Mouse (Mus musculus) cerebellum, postnatal 14 days (tissue): ENCODE measurements around the gene Pou3f3.

Experiments
- DNase-seq, 2 experiments: peaks; one replicate each; pipeline ENCODE4 v3.0.0; 2021; ENCODE audit warnings: mixed read lengths in 2 of 2

The Pou3f3 gene

DNA sequence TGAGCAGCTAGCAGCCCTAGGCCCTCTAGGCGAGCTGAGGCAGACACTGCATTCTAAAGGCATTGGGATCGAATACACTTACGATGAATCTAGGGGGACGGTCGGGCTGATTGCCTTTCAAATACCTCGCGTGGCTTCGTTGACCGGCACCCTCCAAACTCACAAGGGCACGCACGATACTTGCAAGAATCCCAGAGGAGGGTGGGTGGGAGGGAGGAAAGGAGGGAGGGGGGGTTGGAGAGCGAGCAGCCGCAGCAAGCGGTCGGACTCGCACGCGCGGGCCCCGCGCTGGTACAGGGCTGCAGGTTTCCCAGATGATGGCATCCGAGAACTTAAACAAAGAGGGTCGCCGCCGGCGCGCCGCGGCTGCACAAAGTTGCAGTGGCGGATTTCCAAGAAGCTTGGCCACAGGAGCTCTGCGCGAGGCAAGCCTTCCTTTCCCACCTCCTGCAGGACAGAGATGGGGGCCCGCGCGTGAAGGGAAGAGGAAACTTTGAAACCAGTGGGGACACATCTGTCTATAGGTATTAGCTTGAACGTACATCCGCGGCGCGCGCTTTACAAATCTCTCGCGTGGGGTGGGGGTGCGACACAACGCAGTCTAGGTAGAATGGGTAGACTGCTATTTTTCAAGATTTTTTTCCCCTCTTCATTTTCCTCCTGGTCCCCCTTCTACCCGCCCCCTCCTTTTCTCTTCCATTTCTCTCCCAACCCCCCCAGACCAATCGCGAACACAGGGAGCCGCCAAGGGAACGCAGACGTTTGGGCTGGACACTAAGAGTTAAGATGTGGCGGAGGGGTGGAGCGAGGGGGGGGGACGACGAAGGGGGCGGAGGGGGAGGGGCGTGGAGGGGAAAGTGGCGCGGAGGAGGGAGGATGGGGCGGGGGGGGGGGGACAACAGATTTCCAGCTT is 647 bp upstream of the Pou3f3 start:
- peak; percentile 64 to 65 for DNase-seq

DNA sequence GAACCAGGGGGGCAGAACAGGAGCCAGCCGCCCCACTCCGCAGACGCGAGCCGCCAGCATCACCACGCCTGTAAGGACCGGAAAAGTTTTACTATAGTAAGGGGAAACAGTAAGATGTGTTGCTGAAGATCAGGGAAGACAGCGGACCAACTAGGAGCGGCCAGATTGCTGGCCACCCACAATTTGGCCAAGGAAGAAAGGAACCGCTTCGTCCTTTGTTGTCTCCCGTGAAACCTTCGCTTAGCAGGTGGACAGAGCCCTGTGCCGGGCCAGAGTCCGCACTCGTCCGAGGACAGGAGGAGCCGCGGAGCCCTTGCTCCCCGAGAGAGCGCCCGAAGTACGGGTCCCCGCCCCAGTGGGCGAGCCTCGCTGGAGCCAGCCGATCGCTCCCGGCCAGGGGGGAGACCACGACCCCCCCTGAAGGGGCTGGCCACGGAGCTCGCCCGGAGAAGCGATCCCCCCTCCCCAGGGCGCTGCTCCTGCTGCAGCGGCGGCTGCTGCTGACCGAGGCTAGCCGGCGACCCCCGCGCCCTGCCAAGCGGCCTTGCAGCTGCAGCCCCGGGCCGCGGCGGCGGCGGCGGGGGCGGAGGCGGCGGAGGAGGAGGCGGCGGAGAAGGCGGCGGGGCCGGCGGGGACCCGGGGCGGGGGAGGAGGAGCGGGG is 933 bp downstream of the Pou3f3 start:
- peak; percentile 55 to 63 for DNase-seq

DNA sequence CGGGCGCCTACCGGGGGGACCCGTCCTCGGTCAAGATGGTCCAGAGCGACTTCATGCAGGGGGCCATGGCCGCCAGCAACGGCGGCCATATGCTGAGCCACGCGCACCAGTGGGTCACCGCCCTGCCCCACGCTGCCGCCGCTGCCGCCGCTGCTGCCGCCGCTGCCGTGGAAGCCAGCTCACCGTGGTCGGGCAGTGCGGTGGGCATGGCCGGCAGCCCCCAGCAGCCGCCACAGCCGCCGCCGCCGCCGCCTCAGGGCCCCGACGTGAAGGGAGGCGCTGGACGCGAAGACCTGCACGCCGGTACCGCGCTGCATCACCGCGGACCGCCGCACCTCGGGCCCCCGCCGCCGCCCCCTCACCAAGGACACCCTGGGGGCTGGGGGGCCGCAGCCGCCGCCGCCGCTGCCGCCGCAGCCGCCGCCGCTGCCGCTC is 1.8 kb downstream of the Pou3f3 start:
- DNase-seq: peak; percentile 46 to 59

DNA sequence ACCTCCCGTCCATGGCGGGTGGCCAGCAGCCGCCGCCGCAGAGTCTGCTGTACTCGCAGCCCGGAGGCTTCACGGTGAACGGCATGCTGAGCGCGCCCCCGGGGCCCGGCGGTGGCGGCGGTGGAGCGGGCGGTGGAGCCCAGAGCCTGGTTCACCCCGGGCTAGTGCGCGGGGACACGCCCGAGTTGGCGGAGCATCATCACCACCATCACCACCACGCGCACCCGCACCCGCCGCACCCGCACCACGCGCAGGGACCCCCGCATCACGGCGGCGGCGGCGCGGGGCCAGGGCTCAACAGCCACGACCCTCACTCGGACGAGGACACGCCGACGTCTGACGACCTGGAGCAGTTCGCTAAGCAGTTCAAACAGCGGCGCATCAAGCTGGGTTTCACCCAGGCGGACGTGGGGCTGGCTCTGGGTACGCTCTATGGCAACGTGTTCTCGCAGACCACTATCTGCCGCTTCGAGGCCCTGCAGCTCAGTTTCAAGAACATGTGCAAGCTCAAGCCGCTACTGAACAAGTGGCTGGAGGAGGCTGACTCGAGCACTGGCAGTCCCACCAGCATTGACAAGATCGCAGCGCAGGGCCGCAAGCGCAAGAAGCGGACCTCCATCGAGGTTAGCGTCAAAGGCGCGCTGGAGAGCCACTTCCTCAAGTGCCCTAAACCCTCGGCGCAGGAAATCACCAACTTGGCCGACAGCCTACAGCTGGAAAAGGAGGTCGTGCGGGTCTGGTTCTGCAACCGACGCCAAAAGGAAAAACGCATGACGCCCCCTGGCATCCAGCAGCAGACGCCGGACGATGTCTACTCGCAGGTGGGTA is 2.4 kb downstream of the Pou3f3 start:
- DNase-seq: peak; percentile 67 to 68

DNA sequence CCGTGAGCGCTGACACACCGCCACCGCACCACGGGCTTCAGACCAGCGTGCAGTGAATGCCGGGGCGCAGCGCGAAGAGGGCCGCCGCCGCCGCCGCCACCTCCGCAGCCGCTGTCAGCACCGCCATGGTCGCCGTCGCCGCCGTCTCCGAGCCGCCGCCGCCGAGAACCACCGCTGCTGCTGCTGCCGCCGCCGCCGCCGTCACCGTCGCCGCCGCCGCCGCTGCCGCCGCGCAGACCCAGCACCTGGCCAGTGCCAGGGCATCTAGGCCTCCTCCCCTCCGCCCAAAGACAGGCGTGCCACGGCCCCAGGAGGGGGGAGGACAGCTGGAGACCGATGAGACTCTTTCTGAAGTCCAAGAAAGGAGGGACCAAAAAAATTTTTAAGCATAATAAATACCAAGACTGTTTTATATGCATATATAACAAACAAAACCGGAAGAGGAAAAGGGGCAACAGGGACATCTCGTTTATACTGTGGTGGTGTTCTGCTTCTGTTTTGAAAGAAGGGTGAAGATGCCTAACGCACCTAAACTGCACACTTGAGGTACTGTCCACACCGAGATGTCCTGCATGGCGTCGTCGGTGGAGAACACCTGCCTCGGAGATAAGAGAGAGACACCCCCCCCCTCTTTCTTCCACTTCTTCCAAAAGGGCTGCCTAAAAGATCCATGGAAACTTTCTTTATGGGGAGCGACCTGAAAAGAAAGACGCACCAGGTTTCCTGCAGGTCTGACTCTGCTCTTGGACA is 3.2 kb downstream of the Pou3f3 start:
- no peak for DNase-seq

DNA sequence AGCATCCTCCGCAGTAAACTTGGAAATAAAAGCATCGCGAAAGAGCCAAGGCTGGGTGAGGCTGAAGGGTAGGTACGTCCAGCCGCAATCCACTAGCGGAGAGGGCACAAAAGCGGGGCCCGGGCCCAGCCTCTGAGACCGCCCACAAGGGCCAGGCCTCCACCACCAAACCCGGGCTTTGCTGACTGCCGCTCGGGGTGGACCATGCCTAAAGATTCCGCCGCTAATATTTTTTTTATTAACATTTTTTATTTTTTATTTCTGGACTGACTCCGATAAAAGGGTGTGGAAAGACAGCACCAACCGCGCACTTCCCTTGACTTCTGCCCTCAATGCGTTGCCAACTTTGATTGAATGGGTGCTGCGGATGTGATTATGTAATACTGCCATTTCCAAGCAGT is 3.9 kb downstream of the Pou3f3 start:
- peak; percentile 57 to 73 for DNase-seq

DNA sequence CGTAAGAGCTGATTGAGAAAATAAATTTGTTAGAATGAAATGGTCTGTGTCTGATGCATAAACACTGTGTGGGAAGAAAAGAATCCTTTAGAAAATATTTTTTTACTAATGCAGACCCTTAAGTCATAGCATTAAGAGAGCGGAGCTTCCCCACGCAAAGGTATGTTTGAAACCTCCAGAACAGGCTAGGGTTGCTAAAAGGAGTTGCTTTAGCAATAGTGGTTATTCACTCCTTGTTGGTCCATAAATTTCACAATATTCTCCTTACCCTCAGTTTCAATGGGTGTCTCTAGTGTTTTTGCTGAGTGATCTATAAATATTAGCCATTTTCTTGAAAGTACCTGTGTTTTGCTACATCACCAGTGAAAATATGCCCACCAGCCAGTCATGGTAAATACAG is 4.6 kb downstream of the Pou3f3 start:
- DNase-seq: no peak

DNA sequence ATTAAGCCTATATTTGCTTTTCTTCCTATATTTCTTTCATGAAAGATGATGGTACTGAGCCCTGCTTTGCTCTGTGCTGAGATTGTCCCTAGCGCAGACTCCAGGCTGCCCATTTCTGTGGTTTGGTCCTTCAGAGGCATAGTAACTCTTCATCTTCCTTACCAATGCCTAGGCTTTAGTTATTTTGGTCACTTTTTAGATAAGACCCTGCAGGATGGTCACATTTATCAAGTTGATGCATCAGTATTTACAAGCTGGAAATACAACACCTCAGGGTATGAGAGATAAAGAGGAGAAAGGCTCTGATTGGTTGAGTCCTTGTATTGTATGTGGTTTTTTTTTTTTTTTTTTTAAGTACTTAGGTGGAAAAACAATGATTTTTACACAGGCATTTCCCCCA is 5.2 kb downstream of the Pou3f3 start:
- DNase-seq: no peak

DNA sequence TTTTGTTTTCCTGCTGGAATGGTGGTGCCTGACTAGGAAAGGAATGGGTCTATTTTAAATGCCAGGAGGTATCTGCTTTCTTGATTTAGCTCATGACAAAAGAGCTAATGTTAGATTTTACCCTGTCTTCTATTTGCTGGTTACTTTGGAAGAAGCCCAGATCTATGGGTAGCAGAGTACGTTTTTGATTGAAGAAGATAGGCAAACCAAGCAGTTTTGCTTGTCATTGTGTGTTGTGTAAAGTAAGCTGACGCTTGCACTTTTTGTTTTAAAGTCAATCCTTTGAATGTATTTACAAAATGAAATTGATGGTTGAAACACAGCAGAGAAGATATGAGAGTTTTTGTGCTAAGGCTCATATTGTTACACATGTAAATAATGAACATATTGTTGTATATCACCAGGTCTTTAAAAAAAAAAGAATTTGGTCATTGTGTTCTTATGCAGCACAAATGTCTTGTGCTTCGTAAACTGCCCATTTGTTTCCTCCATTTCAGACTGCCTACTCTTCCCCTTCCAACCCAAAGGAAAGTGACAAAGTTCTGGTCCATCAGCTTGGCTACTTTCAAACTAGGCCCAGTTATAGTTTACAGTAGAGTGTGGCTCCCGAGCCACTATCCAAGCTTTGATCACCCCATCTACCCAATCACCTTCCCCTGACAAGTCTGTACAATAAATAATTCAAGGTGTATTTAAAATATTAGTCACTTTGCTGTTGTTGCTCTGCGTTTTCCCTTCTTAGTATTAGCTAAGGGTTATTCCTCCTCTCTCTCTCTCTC is 6.5 kb downstream of the Pou3f3 start:
- DNase-seq: no peak

DNA sequence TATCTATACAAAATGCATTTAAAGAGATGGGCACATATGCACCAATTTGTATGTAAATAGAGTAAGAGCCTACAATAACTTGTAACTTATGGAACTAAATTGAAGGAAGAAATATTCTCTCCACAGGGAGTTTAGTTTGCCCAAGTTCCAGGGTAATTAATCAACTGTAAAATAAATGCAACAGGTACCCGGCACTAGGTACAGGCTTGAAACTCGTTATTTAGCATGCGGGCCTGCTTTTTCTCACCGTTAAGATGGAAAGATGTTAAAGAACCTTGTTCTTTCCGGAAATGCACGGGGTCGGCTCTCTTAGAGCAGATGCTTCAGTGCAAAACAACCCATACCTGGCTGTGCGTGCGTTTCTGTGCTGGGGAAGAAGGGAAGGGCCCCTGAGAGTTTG is 7.4 kb downstream of the Pou3f3 start:
- no peak for DNase-seq

DNA sequence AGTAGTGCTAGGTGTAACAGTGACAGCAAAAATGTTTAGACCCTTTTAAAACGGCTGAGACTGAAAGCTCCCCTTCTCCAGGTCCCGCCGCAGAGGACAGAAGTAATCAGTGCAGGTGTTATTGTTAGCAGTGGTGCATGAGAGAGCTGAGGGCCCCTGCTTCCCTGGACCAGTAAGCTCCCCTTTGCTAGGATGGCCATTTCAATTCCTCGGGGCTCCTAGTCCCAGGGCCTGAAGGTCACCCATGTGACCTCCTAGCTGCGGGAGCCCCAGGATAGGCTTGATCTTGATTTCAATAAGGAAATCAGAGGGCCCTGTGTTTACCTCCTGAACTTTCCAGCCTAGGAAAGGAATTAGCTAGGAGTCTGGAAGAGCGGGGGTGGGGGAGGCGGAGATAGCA is 7.9 kb downstream of the Pou3f3 start:
- DNase-seq: no peak

DNA sequence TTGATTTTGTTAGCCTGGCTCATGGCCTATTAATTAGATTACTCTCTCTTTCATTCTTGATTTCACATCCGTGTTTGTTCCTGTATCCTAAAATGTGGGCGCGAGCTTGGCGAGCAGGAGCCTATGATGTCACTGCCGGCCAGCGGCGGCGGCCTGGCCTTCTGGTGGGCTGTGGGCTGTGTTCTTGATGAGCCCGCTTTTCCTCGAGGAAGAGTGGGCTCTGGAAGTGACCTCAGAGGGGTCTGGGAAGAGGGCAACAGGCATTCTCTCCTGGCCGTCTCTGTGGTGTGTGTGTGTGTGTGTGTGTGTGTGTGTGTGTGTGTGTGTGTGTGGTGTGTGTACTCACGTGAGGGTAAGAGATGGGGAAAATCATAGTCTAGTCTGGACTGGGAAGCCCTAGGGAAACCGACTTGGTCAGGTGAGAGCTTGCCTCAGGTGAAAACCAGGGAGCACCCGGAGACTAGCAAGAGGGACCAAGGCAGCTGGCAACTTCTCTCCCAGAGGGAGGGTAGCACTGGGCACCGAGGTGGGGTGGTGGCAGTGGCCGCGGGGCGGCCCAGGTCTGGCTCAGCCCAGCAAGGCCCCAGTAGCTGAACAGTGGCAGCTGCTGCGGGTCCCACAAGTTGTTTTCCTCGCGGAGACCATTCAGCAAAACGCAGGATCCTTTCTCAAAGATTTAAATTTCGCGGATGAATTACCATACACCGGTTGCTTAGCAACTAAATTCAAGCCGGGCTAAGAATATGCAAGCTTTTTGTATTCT is 8.5 kb downstream of the Pou3f3 start:
- peak; percentile 44 to 50 for DNase-seq

DNA sequence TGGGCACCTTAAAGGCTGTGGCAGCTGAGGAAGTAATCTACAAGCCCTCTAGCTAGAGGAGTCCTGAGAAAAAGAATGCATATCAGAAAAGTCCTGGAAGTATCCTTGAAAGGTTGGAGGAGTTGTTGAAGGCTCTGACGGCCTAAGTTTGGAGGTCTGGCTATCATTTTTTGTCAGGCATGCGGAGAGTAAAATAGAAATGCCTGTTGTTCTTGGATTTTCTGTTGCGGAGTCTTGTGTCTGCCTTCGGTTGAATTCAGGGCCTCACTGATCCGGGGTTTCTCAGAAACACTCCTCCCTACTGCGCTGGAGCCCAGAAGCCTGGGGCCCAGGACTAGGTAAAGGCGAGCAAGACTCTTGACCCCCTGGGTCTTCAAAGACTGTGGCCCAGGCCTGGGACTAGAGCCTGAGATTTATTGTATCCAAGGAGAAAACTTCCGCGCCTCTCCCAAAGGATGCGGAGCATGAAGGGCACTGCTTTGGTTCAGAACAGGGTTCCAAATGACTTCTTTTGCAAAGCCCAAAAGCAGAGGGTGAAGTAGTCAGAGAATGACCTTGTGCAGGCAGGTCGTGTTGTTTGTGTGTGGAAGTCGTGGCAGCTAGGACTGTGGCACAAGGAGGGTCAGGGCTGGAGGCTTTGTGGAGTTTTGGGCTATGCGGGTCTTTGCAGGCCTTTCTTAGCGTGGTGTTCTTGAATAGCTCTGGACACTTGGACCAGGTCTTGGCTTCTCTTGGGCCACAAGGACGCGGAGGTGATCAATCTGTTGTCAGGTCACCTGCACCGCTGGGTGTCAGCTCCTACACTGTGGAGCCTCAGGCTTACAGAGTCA is 9.6 kb downstream of the Pou3f3 start:
- no peak for DNase-seq

DNA sequence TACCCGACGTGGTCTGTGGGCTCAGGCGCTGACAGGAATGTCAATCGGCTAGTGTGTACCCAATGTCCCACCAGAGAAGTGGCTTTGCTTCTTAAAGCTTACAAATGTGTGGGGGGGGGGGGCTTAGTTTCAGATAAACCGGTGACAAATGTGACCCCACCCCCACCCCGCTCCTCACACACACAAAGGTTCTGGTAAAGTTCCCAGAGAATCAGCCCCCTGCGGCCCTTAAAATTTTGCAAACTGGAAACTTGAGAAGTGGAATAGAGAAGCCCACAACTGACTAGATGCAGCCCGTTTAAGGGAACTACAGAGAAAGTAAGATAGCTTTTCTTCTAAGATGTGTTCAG is 10.2 kb downstream of the Pou3f3 start:
- DNase-seq: no peak

DNA sequence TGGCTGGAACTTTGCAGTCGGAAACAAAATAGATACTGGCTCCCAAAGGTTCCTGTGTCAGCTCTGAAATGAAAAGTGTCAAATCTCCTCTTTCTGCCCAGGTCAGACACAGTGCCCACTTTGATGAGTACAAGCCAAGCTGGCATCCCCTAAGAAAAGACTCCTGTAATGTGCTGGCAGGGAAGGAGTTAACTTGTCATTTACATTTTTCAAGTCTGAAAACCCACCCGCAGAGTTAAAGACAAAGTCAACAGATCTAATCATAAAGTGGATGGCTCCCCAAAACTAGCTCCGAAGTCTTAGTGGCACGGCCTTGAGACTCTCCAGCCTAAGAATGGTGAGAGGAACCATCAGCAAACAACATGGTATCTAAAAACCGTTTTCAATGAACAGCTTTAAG is 11.6 kb downstream of the Pou3f3 start:
- no peak for DNase-seq

DNA sequence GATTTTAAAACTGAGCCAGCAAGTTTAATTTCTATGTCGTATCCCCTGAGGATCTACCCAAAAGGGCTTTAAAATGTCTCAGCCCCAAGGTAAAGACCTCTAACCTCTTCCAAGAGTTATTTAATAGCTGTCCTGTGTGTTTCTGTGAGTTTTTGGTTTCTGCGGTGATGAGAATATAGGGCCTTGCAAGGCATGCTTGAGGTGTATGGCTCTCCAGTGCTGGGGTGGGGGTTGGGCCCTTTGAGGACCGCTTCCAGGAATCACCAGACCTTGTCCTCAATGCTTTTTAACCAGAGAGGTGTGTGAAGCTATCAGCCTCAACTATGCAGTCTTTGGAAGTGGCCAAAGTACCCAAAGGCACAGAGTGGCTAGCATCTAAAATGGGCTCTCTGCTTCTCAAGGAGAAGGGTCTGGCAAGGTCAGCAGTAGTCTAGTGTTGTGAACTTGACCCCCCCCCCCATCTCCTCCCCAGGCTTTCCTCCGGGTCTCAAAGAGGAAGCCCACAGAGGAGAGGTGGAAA is 12.1 kb downstream of the Pou3f3 start:
- no peak for DNase-seq

DNA sequence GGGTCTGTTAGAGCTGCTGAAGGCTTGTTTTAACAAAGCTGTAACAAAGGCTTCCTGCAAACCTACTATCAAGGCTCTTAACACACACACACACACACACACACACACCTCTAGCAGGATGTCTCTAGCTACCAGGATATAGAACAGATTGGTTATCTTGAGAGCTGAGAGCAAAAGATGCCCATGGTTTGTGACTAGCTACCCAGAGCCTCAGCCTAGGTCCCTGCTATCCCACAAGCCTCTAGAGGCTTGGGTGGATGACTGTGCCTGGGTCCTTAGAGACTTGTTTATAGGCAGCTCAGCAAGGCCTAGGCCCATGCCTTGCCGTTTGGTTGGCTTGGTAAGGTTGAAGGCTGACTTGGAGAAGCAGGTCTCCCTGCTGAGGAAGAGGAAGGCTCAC is 13.5 kb downstream of the Pou3f3 start:
- DNase-seq: no peak

DNA sequence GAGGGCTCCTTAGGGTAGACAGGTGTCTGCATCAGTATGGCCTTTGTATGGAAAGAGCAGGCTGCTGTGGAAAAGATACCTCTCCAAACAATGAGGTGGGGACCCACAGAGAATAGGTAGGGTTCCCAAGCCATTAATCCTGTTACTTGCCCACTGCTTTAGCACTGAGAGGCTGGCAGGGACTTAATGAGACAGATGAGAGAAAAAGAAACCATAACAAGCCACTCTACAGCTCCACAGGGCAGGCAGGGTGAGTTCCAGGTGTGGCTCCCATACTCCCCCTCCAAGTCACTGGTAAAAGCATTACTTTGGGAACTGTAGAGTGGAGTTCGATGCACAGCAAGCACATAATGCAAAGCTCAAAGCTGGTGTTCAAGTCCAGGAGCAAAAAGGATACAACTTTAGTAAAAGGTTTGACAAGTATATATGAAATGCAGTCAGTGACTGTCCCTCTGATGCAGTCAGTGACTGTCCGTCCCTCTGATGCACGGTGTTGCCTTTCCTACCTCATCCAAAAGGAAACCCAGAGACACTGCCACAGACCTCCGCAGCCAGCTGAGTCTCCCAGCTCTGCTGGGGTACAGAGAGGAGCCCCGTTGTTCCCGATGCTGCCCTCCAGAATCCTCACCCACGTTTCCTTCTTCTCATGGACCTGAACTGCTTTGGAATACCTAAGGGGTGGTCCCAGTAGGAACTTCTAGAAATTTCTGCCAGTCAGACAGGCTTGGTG is 14.0 kb downstream of the Pou3f3 start:
- DNase-seq: no peak

DNA sequence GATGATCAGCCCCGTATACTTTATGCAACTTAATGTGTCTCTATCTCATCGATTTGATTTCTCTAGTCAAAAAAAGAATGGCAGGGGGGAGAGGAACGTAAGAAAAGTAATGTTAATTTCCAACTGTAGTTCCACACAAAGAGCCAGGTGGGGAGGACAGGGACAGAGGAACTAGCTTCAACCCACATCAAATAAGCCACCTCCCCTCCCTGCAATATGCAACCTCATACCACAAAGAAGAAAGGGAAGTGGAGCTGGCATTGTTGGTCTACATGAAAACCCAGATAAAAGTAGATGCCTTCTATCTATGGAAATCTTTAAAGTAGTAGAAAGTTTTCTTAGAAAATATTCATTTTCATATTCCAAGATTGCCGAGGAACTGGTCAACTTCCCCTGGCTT is 14.7 kb downstream of the Pou3f3 start:
- no peak for DNase-seq
